Mouse (Mus musculus) cerebellum, adult 8-10 months (tissue): ENCODE measurements around the gene Ndufaf3.

Experiments
- DNase-seq: peaks from one replicate; pipeline ENCODE4 v3.0.0; 2022

The Ndufaf3 gene

DNA sequence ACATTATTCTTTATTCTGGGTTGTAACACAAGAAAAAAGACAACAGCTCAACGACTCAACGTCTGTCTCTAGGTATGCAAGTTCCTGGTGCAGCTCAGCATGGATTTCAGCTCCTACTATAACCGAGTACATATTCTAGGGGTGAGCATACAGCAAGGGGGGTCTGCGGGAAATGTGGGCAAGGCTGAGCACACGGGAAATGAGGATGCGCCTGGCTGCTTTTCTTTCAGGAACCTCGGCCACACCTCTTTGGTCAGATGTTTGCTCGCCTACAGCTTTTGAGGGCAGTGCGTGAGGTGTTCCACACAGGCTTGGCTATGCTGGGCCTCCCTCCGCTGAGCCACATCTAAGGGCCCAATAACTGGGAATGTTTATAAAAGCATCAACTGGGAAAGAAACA is 5.1 kb upstream of the Ndufaf3 start:
- no peak for DNase-seq

DNA sequence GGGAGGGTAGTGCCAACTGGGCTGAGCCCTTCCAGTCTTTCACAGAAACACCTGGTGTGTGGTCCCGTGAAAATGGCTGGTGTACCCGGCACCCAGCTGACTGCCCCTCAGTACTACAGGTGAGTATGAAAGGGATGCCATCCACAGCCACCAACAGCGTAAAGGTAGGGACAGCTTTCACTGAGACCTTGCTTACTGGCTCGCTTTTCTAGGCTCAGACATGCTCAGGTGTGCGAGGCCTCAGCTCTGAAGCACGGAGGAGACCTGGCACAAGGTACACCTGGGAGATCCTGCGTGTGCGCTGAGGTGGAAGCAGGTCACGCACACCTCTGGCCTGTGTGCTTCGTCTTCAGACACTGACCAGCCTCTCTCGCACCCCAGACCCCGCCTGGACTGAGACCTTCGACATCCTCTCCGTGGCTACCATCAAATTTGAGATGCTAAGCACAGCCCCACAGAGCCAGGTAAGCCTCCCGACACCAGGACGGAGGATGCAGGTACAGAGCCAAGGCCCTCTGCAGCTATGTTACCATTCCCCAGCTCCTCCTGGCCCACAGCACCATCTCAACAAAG is 4.3 kb upstream of the Ndufaf3 start:
- DNase-seq, result no peak

GRCm38 (mm10) chr9:108570207-108570896 is 3.1 kb upstream of the Ndufaf3 start:
- no peak for DNase-seq

DNA sequence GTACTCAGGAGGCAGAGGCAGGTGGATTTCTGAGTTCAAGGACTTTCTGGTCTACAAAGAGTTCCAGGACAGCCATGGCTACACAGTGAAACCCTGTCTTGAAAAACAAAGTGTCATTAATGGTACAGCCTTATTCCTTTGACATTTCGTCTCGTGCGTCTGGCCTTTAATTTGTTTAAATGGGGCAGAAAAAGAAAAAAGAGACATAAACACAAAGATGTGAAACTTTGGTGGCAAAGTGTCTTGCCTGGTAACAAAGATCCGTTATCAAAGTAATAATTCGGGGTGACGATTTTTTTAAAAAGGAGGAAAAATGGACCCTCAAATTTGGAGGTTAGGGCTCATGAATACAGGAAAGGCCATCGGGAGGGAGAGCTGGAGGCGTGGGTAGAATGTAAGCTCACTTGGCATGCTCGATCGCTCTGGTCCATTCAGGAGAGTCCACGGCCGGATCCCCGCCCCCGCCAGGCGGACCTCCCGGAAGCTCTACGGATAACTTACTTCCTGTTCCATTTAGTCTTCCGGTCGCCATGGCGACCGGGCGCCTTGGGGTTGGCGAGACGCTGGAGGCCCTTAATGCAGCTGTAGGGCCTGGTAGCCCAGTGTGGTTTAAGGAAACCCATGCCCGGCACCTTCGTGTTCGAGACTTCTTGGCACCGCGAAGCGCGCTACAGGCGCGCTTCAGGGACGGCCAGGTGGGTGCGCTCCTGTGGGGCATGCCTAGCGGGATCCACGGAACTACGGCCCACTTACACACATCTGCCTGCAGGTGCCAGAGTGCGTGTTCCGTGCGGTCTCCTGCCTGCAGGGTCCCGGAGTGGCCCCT is 2.4 kb upstream of the Ndufaf3 start, which contains the start of gene Dalrd3:
TSS of gene Dalrd3 (plus strand) at position 506 of the 826 bp plus-strand sequence.
- DNase-seq, result peak; percentile 83

- DNase-seq, result no peak
These were observed 1.3 kb upstream of the Ndufaf3 start for GRCm38 (mm10) chr9:108568511-108568921.

- DNase-seq, result no peak
These were observed 741 bp upstream of the Ndufaf3 start for GRCm38 (mm10) chr9:108567931-108568419.

- DNase-seq, result no peak
These were observed 1.1 kb downstream of the Ndufaf3 start for GRCm38 (mm10) chr9:108565881-108566814.

DNA sequence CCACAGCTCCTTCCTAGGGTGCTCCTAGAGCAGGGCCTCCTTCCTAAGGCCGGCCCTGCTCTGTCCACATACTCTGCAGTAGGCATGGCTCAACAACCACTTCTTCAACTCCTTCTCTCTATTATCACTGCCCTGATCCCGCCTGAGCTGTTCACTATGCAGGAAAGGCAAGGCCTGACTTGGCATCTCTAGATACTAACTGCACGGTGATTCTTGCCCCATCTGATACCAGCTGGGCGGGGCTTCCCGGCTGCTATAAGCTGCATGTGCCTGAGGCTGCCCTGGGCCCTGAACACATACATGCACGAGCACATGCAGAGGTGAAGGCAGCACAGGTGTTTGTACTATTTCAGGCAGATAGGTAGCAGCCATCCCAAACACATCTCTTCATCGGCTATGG is 3.1 kb downstream of the Ndufaf3 start:
- DNase-seq, result no peak

DNA sequence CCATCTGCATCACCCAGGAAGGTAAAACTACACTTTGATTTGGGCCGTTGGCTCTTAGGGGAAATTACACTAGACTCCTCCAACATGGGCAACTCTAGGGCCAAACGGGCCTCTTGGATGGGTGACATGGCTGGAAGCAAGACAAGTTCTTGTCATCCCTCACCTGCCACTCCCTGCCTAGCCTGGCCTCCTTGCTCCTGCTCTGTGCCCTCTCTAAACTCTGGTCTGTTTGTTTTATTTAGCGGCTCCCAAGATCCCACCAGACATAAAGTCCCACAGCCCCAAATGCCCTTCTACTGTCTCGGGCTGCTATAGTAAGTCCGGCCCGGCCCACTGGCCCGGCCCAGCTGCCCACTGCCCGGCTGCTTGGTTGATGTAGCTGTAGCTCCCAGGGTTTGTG is 3.6 kb downstream of the Ndufaf3 start:
- no peak for DNase-seq

DNA sequence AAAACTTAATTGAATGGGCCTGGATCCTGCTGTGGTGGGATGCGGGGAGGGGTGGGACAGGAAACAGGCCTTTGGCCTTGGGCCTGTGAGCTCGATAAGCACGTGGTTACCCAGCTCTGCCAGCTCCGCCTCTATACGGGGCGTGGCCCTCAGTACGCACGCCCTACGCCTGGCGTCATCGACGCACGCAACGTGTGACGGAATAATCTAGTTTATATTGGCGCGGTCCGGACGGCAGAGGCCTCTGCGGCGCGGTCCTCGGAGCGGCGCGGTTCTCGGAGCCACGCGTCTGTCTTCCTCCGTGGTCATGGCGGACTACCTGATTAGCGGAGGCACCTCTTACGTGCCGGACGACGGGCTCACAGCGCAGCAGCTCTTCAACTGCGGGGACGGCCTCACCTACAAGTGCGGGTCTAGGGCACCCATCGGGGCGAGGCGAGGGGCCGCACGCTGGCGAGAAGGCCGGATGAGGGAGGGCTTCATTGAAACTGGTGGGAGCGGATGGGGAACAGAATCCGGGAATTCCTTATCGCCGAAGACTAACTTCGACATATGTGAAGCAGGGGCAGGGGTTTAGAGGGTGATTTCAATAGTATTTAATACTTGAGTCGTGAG is 6.9 kb downstream of the Ndufaf3 start, which contains the start of gene Impdh2:
TSS of gene Impdh2 (plus strand) at position 60 of the 615 bp plus-strand sequence.
- DNase-seq, result peak; percentile 85

DNA sequence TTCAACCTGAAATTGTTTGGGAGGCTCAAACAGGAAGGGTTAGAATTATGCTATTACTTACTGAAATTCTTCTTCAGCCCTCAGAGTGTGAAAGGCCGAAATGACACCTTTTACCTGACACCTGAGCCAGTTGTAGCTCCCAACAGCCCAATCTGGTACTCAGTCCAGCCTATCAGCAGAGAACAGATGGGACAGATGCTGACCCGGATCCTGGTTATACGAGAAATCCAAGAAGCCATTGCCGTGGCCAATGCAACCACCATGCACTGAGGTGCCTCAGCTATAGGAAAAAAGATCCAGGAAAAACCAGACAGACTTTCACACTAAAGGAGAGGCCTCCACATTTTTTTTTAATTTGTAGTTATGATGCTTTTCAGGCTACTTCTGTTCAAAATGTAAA is 8.1 kb downstream of the Ndufaf3 start:
- no peak for DNase-seq

DNA sequence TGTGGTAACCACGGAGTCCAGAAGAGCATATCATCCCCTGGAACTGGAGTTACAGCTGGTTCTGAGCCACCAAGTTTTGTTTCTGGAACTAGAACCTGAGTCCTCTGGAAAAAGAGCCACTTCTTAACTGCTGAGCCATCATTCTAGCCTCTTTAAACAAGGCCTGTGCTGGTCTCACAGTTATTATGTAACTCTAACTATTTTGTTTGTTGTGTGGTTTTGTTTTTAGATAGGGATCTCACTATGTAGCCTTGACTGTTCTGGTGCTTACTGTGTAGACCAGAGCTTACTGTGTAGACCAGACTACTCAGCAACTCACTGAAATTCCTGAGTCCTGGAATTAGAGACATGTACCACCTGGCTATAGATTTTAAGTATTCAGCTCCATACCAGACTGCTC is 20.4 kb downstream of the Ndufaf3 start:
- no peak for DNase-seq

DNA sequence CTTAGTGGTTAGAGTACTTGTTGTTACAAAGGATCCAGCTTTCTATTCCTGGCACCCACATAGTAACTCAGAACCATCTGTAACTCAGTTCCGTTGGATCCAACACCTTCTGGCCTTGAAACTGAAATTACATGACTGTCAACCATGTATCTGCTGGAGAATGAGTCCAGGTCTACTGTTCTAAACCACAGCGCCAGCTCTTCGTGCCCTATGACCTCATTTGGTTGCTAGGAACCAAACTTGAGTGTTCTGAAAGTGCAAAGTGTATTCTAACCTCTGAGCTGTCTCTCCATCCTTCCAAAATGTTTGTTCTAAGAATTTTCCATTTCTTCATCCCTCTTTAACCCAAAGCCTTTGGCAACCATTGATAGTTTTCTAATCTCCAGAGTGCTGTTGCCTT is 21.2 kb downstream of the Ndufaf3 start:
- no peak for DNase-seq

- no peak for DNase-seq
These were observed 26.4 kb downstream of the Ndufaf3 start for GRCm38 (mm10) chr9:108540846-108541245.

GRCm38 (mm10) chr9:108531496-108531895 is 35.7 kb downstream of the Ndufaf3 start:
- DNase-seq, result no peak

- no peak for DNase-seq
These were observed 36.3 kb downstream of the Ndufaf3 start for GRCm38 (mm10) chr9:108530954-108531353.

DNA sequence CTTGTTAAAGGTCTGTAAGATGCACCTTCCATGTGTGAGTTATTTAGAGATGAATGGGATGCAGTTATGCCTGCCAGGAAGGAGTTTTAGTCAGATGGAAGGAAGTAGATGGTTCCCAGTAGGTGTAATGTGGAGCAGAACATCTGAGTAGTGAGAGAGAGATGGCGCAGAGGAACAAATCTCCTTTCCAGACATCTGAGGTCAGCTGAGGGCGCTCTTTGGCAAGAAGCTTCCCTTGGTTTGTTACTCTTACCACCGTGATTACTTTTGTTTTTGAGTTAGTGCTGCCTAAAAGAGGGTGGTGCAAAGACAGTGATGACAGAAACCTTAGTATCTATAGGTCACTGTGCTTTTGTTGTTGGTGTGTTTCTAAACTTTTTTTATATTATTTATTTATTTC is 41.8 kb downstream of the Ndufaf3 start:
- DNase-seq, result no peak

DNA sequence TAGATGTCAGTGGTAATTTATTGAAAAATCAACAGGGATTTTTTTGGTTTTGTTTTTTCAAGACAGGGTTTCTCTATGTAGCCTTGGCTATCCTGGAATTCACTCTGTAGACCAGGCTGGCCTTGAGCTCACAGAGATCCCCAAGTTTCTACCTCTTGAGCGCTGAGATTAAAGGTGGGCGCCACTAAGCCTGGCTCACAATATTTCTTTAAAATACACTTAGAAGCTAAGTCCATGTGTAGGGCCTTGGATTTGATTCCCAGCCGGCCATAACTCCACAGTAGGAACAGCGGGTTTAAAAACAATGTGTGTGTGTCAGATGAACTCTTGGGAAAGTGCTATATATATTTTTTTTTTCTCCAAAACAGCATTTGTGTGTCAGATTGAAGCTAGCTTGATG is 43.9 kb downstream of the Ndufaf3 start:
- no peak for DNase-seq

DNA sequence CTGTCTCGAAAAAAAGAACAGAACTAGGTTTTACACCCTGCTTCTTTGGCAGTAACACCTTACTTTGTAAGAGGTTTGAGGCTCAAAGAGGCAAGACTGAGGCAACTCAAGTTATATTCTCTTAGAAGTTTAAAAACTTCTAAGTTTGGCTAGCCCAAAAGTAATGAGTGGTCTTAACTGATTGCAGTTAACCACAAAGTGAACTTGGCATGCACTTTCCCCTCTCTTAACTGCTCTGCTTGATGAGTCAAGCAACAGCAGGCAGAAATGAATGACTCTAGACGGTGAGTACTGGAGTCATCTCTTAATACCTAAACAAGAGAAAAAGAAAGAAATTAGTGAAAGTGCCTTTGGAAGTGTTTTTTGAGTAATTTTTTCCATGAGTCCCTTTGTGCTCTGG is 45.6 kb downstream of the Ndufaf3 start:
- DNase-seq, result no peak

GRCm38 (mm10) chr9:108517931-108518332 is 49.3 kb downstream of the Ndufaf3 start:
- no peak for DNase-seq

- DNase-seq, result peak; percentile 78
These were observed 49.8 kb downstream of the Ndufaf3 start for GRCm38 (mm10) chr9:108517253-108517930.
